Mouse (Mus musculus) telencephalon, adult 2 months (tissue): ENCODE measurements around the gene Gm17949.
"Not testable (repeated sequence)": the region's sequence is repeated elsewhere in the genome, so short reads cannot be mapped to it uniquely, and the experiment has no call there.

Experiments
- DNase-seq: peaks from one replicate; pipeline ENCODE4 v3.0.0-alpha.2; 2011; ENCODE audit warnings: low read depth, low spot score

Gene Gm17949

GRCm38 (mm10) chr17:57047406-57047805 is 36.1 kb downstream of the Gm17949 start:
- DNase-seq = no peak

GRCm38 (mm10) chr17:57048816-57049215 is 37.5 kb downstream of the Gm17949 start:
- no peak for DNase-seq

- DNase-seq = not testable (repeated sequence)
Measured at GRCm38 (mm10) chr17:57051679-57052078, 40.4 kb downstream of the Gm17949 start.

- DNase-seq = no peak
Measured at GRCm38 (mm10) chr17:57056246-57056645, 45.0 kb downstream of the Gm17949 start.

- DNase-seq = no peak
Measured at GRCm38 (mm10) chr17:57058891-57059485, 47.7 kb downstream of the Gm17949 start, which contains the start of gene Crb3. Crb3 (plus strand) TSS chr17:57059105.

GRCm38 (mm10) chr17:57059486-57059977 is 48.3 kb downstream of the Gm17949 start, which contains the start of gene Slc25a23:
Slc25a23 (minus strand) TSS chr17:57059863.
- peak; percentile 65 for DNase-seq

GRCm38 (mm10) chr17:57060231-57060801 is 49.0 kb downstream of the Gm17949 start:
- DNase-seq = peak; percentile 98

GRCm38 (mm10) chr17:57061069-57061468 is 49.8 kb downstream of the Gm17949 start:
- DNase-seq = no peak

- DNase-seq = no peak
Measured at GRCm38 (mm10) chr17:57062011-57062521, 50.8 kb downstream of the Gm17949 start.

GRCm38 (mm10) chr17:57062548-57062947 is 51.3 kb downstream of the Gm17949 start:
- DNase-seq = no peak

- DNase-seq = no peak
Measured at GRCm38 (mm10) chr17:57063031-57063430, 51.8 kb downstream of the Gm17949 start.

GRCm38 (mm10) chr17:57066908-57067307 is 55.6 kb downstream of the Gm17949 start:
- DNase-seq = no peak

- DNase-seq = no peak
Measured at GRCm38 (mm10) chr17:57070272-57070671, 59.0 kb downstream of the Gm17949 start.

- DNase-seq = no peak
Measured at GRCm38 (mm10) chr17:57070699-57071098, 59.4 kb downstream of the Gm17949 start.
